Mouse (Mus musculus) bone marrow, adult 2 months (tissue): Measurements from ENCODE around the gene Map1s. TPM values are rescaled to one million over a fixed set of nuclear protein-coding genes. Genes with fewer than 3 reads are reported as not detected.

ENCODE experiments used
- H3K27ac ChIP-seq: fragments of 200-500 bp; 2 replicates; pipeline ENCODE4 v1.5.1; 2012; ENCODE audit warnings: low read depth, mild to moderate bottlenecking, control low read depth, inconsistent platforms, low read length; ENCODE audit not compliant: control insufficient read depth, poor library complexity, insufficient read depth
- H3K4me1 ChIP-seq: fragments of 200-500 bp; 2 replicates; pipeline ENCODE4 v1.6.1; 2011; ENCODE audit warnings: low read length; ENCODE audit not compliant: control insufficient read depth, insufficient read depth
- H3K4me3 ChIP-seq: fragments of 200-500 bp; replicated peaks from 2 replicates; pipeline ENCODE3; 2011; ENCODE audit warnings: mild to moderate bottlenecking, low read depth, low read length, control low read depth; ENCODE audit not compliant: control insufficient read depth
- CTCF ChIP-seq: fragments of 200-500 bp; IDR thresholded peaks from 2 replicates; pipeline ENCODE4 v1.5.1; 2011; ENCODE audit warnings: low read length, control low read depth; ENCODE audit not compliant: control insufficient read depth, insufficient read depth
- POLR2A ChIP-seq: fragments of 200-500 bp; IDR thresholded peaks from 2 replicates; pipeline ENCODE4 v1.6.1; 2011; ENCODE audit warnings: low read depth, mild to moderate bottlenecking, control low read depth, low read length, borderline replicate concordance; ENCODE audit not compliant: control insufficient read depth
- WGBS: fragments of 180-500 bp; shearing (Covaris S2); methylation state at CpG from one replicate; pipeline ENCODE4 v1.1.7; 2018; 5-methylcytosine and 5-hydroxymethylcytosine counted together
- polyA plus RNA-seq: library from polyadenylated mRNA; stranded (reverse); fragments of >200 nt; gene quantifications from 2 replicates; pipeline ENCODE4 v1.2.4, GENCODE M21; 2011; ENCODE audit warnings: low replicate concordance; ENCODE audit not compliant: missing spikeins, insufficient read depth, insufficient read length

Gene Map1s
- polyA plus RNA-seq, 1 experiment, result 18.9 TPM

DNA sequence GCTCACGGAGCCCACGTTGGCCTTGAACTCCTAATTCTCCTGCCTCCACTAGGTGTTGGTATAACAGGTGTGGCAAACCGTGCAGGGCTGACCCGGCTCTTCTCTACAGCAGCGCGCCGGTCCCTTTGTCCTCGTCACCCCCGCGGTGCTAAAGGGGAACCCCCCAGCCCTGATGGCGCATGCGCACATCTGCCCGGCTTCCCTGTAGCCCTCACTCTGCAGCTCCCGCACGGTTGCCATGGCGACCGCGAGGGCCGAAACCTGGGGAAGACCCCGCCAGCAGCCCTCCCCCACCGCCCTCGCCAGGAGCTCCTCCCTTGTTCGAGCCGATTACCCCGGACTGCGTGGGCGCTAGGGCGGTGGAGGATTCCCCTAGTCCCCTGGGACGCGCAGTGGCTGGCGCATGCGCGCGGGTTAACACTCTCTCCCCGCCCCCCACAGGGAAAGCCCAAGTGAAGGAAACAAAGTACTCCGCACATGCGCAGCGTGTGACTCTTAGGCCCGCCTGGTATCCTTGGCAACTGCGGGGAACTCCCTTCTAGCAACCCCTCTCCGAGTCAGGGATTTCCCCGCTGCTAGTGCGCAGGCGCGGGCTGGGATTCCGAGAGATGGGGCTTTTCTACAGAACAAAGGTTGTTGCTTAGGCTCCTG is 40.3 kb upstream of the Map1s start:
- TF ChIP-seq CTCF, result no peak
- TF ChIP-seq POLR2A, result peak; percentile 23; the same call in 1 of the 2 replicates
- WGBS, result under 1% methylated on average over 46 of the region's 46 CpGs
- H3K4me3 ChIP-seq, result peak overlapping the region; percentile 80
- H3K27ac ChIP-seq, result no peak overlapping the region; the same call in 1 of the 2 replicates
- peaks cover 5% of the 10 kb centered on the region for H3K4me1 ChIP-seq

GRCm38 (mm10) chr8:70866001-70866520 is 39.7 kb upstream of the Map1s start:
- TF ChIP-seq POLR2A (no peak), CTCF (no peak)
- Histone ChIP-seq H3K4me3 (peak overlapping the region; percentile 53), H3K27ac (peak overlapping the region; percentile 33; the same call in 1 of the 2 replicates), H3K4me1 (peaks cover 5% of the 10 kb centered on the region)
- WGBS, result 14% methylated on average over 12 of the region's 12 CpGs

DNA sequence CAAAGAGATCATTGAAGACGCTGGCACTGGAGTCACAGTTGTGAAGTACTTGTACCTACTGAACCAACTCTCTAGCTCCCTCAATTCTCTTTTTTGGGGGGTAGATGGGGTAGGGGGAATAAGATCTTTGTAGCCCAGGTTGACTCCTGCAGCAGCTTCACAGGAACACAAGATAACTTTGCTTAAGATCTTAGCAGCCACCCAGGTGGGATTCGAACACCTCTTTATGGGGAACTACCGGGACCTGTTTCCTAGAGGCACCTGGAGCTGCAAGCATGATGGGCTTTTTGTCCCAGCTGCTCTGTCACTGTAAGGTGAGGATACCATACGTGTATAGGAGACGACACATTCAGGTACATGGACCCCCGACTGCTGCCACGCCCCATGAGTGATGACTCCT is 39.2 kb upstream of the Map1s start:
- Histone ChIP-seq H3K4me1 (peaks cover 5% of the 10 kb centered on the region), H3K4me3 (no peak overlapping the region), H3K27ac (no peak overlapping the region)
- WGBS, result 88% methylated on average over 7 of the region's 7 CpGs
- TF ChIP-seq POLR2A (no peak), CTCF (no peak)

GRCm38 (mm10) chr8:70868559-70869198 is 37.1 kb upstream of the Map1s start:
- H3K4me1 ChIP-seq, result peaks cover 5% of the 10 kb centered on the region
- WGBS, result 21% methylated on average over 40 of the region's 40 CpGs
- 0 out of 2 replicates have a peak overlapping the region, but pooled peaks have one; percentile 9 for H3K27ac ChIP-seq
- no peak overlapping the region for H3K4me3 ChIP-seq
- TF ChIP-seq POLR2A, result 0 out of 2 replicates have a peak, but pooled peaks have one; percentile 18
- TF ChIP-seq CTCF, result no peak

GRCm38 (mm10) chr8:70869199-70869571 is 36.5 kb upstream of the Map1s start:
- TF ChIP-seq CTCF, result no peak
- TF ChIP-seq POLR2A, result no peak
- no peak overlapping the region for H3K27ac ChIP-seq
- 49% methylated on average over 5 of the region's 5 CpGs for WGBS
- H3K4me3 ChIP-seq, result no peak overlapping the region
- peaks cover 5% of the 10 kb centered on the region for H3K4me1 ChIP-seq

DNA sequence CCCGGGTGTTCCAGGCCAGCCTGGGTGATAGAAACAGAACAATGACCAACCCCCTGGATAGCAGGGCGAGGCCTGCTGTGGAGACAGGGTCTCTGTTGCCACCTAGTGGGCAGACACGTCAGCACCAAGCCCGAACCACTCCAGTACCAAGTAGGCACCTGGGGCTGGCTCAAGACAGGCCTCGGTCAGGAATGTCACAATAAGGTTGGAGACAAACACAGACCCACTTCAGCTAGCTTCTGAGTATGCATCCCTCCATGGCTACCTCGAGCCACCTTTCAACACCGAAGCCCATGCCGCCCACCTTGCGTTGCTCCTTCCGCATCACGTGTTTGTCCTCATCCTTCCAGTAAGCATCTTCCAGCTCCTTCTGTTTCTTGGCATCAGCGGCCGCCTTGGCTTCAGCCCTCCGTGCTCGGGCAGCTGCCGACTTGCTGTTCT is 36.1 kb upstream of the Map1s start:
- no peak overlapping the region for H3K4me3 ChIP-seq
- peaks cover 5% of the 10 kb centered on the region for H3K4me1 ChIP-seq
- H3K27ac ChIP-seq, result no peak overlapping the region
- TF ChIP-seq CTCF, result peak; percentile 98
- TF ChIP-seq POLR2A, result 0 out of 2 replicates have a peak, but pooled peaks have one; percentile 3
- WGBS, result 51% methylated on average over 16 of the region's 16 CpGs

DNA sequence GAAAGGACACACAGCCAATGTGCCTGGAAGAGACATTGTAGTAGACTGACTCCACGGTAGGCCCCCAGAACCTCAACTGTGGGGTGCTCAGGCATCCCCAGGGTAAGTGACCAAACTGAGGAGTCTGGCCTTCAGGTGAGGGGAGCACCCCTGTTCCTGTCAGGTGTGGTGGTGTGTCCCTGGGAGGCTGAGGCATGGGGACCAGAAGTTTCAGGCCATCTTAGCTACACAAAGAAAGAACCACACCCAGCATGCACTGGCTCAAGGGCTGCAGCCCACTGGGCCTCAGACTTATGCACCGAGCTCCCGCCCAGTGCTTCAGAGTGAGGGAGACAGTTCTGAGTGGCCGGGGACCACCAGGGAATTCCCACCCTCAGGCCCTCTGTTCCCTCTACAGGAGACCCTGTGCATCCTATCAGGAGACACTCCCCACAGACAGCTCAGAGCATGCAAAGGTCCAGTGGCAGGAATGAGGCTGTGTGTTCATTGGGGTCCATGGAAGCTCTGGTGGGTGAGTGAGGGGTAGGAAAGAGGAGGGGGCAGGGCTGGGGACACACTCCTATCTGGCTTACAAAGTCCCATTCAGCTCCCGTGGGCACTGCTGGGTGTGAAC is 34.4 kb upstream of the Map1s start:
- Histone ChIP-seq H3K27ac (no peak overlapping the region), H3K4me3 (no peak overlapping the region), H3K4me1 (peaks cover 1% of the 10 kb centered on the region; the same call in 1 of the 2 replicates)
- WGBS, result 86% methylated on average over 5 of the region's 5 CpGs
- TF ChIP-seq POLR2A (no peak), CTCF (no peak)

GRCm38 (mm10) chr8:70872643-70873363 is 32.9 kb upstream of the Map1s start:
- Histone ChIP-seq H3K4me1 (peaks cover 1% of the 10 kb centered on the region; the same call in 1 of the 2 replicates), H3K27ac (peak overlapping the region; percentile 77), H3K4me3 (peak overlapping the region; percentile 62)
- 4% methylated on average over 31 of the region's 31 CpGs for WGBS
- TF ChIP-seq POLR2A (no peak), CTCF (no peak)
